Mouse (Mus musculus) heart, embryonic 14.5 days (tissue): Measurements from ENCODE around the gene Eprs. TPM values are rescaled to one million over a fixed set of nuclear protein-coding genes. Genes with fewer than 3 reads are reported as not detected.
"Not testable (repeated sequence)": the region's sequence is repeated elsewhere in the genome, so short reads cannot be mapped to it uniquely, and the experiment has no call there.

Experiments
- ATAC-seq: fragments of 200-750 bp; cut with Nextera tagmentation; 2 replicates; pipeline ENCODE4 v1.8.0; 2017; ENCODE audit warnings: low read depth, moderate TSS enrichment; ENCODE audit not compliant: insufficient number of reproducible peaks, insufficient read depth, low FRiP score
- H3K27ac ChIP-seq, 2 experiments: fragments of 200-500 bp in 1 of 2; fragments of 300-500 bp in 1 of 2; sonication (generic) in 1 of 2; replicated peaks in 1 of 2; 2 replicates each; pipeline ENCODE4 v1.5.1; 2012 to 2014; ENCODE audit warnings: low read depth in 2 of 2, low read length in 2 of 2, control low read depth in 1 of 2, mild to moderate bottlenecking in 1 of 2, mixed read lengths in 1 of 2; ENCODE audit not compliant: control insufficient read depth in 1 of 2, insufficient read depth in 1 of 2
- H3K27me3 ChIP-seq: fragments of 300-500 bp; sonication (generic); 2 replicates; pipeline ENCODE4 v1.6.1; 2014; ENCODE audit warnings: mild to moderate bottlenecking, low read length, control low read depth; ENCODE audit not compliant: control insufficient read depth, insufficient read depth
- H3K36me3 ChIP-seq: fragments of 300-500 bp; sonication (generic); 2 replicates; pipeline ENCODE4 v1.6.1; 2014; ENCODE audit warnings: mild to moderate bottlenecking, control low read depth, low read length, mixed read lengths; ENCODE audit not compliant: control insufficient read depth, insufficient read depth
- H3K4me1 ChIP-seq, 2 experiments: fragments of 200-500 bp in 1 of 2; fragments of 300-500 bp in 1 of 2; sonication (generic) in 1 of 2; 2 replicates each; pipeline ENCODE4 v1.6.1; 2012 to 2014; ENCODE audit warnings: low read length in 2 of 2, control low read depth in 1 of 2, mixed read lengths in 1 of 2; ENCODE audit not compliant: control insufficient read depth in 2 of 2, insufficient read depth in 2 of 2
- H3K4me2 ChIP-seq: fragments of 300-500 bp; sonication (generic); 2 replicates; pipeline ENCODE4 v1.6.1; 2014; ENCODE audit warnings: mild to moderate bottlenecking, low read length
- H3K4me3 ChIP-seq, 2 experiments: fragments of 200-500 bp in 1 of 2; fragments of 300-500 bp in 1 of 2; sonication (generic) in 1 of 2; 2 replicates each; pipeline ENCODE4 v1.5.1; 2012 to 2014; ENCODE audit warnings: low read length in 2 of 2, mild to moderate bottlenecking in 2 of 2, control low read depth in 1 of 2, low read depth in 1 of 2, moderate library complexity in 1 of 2; ENCODE audit not compliant: control insufficient read depth in 1 of 2, insufficient read depth in 1 of 2
- H3K9ac ChIP-seq: fragments of 300-500 bp; sonication (generic); 2 replicates; pipeline ENCODE4 v1.6.1; 2014; ENCODE audit warnings: mild to moderate bottlenecking, low read length
- H3K9me3 ChIP-seq: fragments of 300-500 bp; sonication (generic); 2 replicates; pipeline ENCODE4 v1.6.1; 2016; ENCODE audit warnings: low read length, control low read depth; ENCODE audit not compliant: control insufficient read depth
- WGBS: fragments of 180-500 bp; shearing (Covaris S2); extraction: QIAGEN DNeasy Blood & Tissue Kit; methylation state at CpG from one replicate; pipeline ENCODE4 v1.1.7; 2014; 5-methylcytosine and 5-hydroxymethylcytosine counted together
- polyA plus RNA-seq: library from polyadenylated mRNA; unstranded; fragments of >200 nt; fragmentation: Nextera tagmentation; extraction: Ambion mirVana; gene quantifications from 2 replicates; pipeline ENCODE4 v1.2.1, GENCODE M21; 2014

Gene Eprs
- 103 TPM in 2 replicates for polyA plus RNA-seq

- H3K4me1 ChIP-seq, result peaks cover 4 to 18% of the 10 kb centered on the region in 2 experiments
- peak within 1 kb of the TSS; percentile 88 for H3K4me2 ChIP-seq
- H3K9ac ChIP-seq, result peak within 1 kb of the TSS; percentile 92
- no peaks in the 10 kb centered on the region for H3K9me3 ChIP-seq
- ATAC-seq, result peak; percentile 96
- H3K27ac ChIP-seq, result peak within 1 kb of the TSS; percentile 94 to 95
- H3K4me3 ChIP-seq, result peak within 1 kb of the TSS; percentile 97 to 99
- H3K36me3 ChIP-seq, result peaks cover 24% of the 10 kb centered on the region
- H3K27me3 ChIP-seq, result no peaks in the 10 kb centered on the region
- under 1% methylated on average over 85 of the region's 92 CpGs for WGBS
Observed at GRCm38 (mm10) chr1:185362677-185363520, at the start of gene Eprs. Gene Eprs (plus strand): TSS chr1:185363044.

- Histone ChIP-seq H3K4me2 (no peak overlapping the region), H3K27me3 (no peaks in the 10 kb centered on the region), H3K27ac (no peak overlapping the region), H3K4me3 (no peak overlapping the region), H3K9ac (no peak overlapping the region), H3K4me1 (peaks cover 4 to 9% of the 10 kb centered on the region in 2 experiments; a peak in 3 of 4 replicates), H3K9me3 (no peaks in the 10 kb centered on the region), H3K36me3 (peaks cover 61% of the 10 kb centered on the region)
- WGBS, result 81% methylated on average over 4 of the region's 4 CpGs
- ATAC-seq, result no peak
Observed at GRCm38 (mm10) chr1:185314546-185314945, 48.3 kb upstream of the Eprs start.

GRCm38 (mm10) chr1:185315846-185316568, 46.8 kb upstream of the Eprs start:
- Histone ChIP-seq H3K4me3 (no peak overlapping the region), H3K27me3 (no peaks in the 10 kb centered on the region), H3K36me3 (peaks cover 75% of the 10 kb centered on the region), H3K4me1 (peaks cover 4 to 9% of the 10 kb centered on the region in 2 experiments; a peak in 3 of 4 replicates), H3K9me3 (no peaks in the 10 kb centered on the region), H3K27ac (no peak overlapping the region), H3K9ac (no peak overlapping the region), H3K4me2 (no peak overlapping the region)
- no peak for ATAC-seq
- WGBS, result 90% methylated on average over 16 of the region's 16 CpGs

DNA sequence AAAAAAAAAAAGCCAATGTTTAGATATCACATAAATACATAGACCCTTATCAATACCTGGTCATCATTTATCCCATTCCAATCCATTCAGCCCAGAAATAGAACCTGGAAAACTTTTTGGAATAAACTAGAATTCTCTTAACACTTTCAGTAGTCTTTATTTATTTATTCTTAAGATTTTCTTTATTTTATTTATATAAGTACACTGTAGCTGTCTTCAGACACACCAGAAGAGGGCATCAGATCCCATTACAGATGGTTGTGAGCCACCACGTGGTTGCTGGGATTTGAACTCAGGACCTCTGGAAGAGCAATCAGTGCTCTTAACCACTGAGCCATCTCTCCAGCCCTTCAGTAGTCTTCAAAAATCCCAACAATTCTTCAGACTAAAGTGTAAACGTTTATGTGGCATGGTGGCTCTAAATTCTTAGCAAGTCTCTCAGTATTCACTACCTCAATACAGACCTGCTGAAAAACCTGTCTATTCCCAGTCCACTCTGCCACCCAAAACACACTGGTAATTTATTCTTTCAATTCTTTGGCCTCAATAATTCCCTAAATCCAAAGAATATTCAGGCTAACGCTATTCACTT, 35.0 kb upstream of the Eprs start:
- not testable (repeated sequence) for H3K4me1 ChIP-seq, H3K27me3 ChIP-seq, ATAC-seq, H3K9me3 ChIP-seq
- peaks cover 46% of the 10 kb centered on the region for H3K36me3 ChIP-seq
- H3K27ac ChIP-seq, result peak overlapping the region in 1 of 2 experiments; percentile 95; a peak in 1 of 4 replicates
- WGBS, result 63% methylated on average over 3 of the region's 3 CpGs
- peak overlapping the region; percentile 58 for H3K4me2 ChIP-seq
- peak overlapping the region; percentile 93 for H3K9ac ChIP-seq
- peak overlapping the region in 1 of 2 experiments; percentile 86; a peak in 2 of 4 replicates for H3K4me3 ChIP-seq

DNA sequence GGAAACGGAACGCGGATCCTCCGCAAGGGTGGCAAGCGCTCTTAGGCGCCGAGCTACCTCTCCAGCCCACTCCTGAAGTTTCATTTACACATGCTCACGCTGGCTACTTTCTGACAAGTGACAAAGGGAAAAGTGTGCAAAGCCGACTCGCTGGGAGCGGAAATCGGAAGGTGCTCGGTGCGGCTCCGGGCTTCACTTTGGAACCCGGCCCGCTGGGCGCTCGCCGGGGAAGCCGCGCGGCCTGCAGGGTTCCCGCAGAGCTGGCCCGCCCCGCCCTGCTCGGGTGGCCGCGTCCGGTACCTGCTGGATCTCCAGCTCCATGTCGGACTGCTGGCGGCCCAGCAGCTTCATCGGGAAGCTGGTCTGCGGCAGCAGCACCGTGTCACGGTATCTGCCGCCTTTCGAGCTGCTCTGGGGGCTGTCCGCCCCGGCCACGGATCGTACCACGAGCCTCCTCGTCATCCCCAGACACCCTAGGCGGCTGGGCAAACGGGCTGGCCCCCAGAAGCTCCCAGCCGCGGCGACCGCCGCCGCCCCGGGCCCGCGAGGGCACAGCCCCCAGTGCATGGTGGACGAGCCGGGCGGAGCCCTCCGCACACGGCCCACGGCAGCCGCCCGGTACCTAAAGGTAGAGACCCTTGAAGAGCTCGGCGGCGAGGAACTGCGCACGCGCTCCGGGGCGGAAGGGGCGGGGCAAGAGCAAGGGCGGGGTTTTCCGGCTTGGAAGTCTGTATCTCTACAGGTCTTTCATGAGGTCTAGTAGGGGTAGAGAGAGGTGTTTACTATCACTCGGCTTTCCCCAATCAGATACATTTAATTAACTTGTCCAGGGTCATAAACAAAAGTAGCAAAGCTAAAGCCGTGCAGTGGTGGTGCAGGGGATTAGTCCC, 33.9 kb upstream of the Eprs start, which contains the start of gene Iars2:
Gene Iars2 (minus strand): TSS at position 676 of the 890 bp plus-strand sequence.
- Histone ChIP-seq H3K36me3 (peaks cover 34% of the 10 kb centered on the region), H3K4me3 (peak within 1 kb of the TSS; percentile 82 to 86), H3K27ac (peak within 1 kb of the TSS; percentile 86 to 95), H3K9me3 (no peaks in the 10 kb centered on the region), H3K4me1 (peaks cover 4 to 12% of the 10 kb centered on the region in 2 experiments), H3K9ac (peak within 1 kb of the TSS; percentile 93), H3K27me3 (no peaks in the 10 kb centered on the region), H3K4me2 (peak within 1 kb of the TSS; percentile 58)
- ATAC-seq, result peak; percentile 83
- under 1% methylated on average over 76 of the region's 76 CpGs for WGBS

DNA sequence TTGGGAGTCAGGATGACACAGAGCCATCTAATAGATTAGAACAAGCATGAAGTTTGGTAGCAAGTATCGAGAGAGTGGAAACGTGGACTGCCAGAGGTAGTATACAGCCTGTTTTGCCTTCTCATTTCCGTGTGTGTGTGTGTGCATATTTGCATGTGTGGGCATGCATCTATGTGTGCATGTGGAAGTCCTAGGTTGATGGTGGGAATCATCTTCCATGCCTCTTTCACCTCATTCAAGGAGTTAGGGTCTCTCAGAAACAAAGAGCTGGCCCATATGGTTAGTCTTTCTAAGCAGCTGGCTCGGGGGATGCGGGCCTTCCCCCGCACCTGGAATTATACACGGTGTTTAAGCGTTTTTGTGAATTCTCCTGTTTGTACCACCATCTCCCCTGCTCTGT, 33.0 kb upstream of the Eprs start:
- no peaks in the 10 kb centered on the region for H3K27me3 ChIP-seq
- H3K36me3 ChIP-seq, result peaks cover 26% of the 10 kb centered on the region
- peak overlapping the region; percentile 58; the same call in 1 of the 2 replicates for H3K4me2 ChIP-seq
- no peak overlapping the region for H3K4me3 ChIP-seq
- no peak overlapping the region for H3K9ac ChIP-seq
- peaks cover 4 to 12% of the 10 kb centered on the region in 2 experiments for H3K4me1 ChIP-seq
- no peaks in the 10 kb centered on the region for H3K9me3 ChIP-seq
- no peak for ATAC-seq
- WGBS, result 91% methylated on average over 8 of the region's 8 CpGs
- H3K27ac ChIP-seq, result no peak overlapping the region
